Mouse (Mus musculus) midbrain, postnatal 0 days (tissue): ENCODE data around the gene Pex13. TPM values are rescaled to one million over a fixed set of nuclear protein-coding genes. Genes with fewer than 3 reads are reported as not detected.

Experiments used
- ATAC-seq: fragments of 200-750 bp; cut with Nextera tagmentation; 2 replicates; pipeline ENCODE4 v1.8.0; 2017; ENCODE audit warnings: moderate number of reproducible peaks, mild to moderate bottlenecking, moderate TSS enrichment, moderate library complexity; ENCODE audit not compliant: low FRiP score
- DNase-seq: peaks from one replicate; pipeline ENCODE4 v3.0.0-alpha.2; 2015; ENCODE audit warnings: low spot score
- H3K27ac ChIP-seq: fragments of 300-500 bp; sonication (generic); 2 replicates; pipeline ENCODE4 v1.5.1; 2014; ENCODE audit warnings: low read depth, mild to moderate bottlenecking, low read length, mixed read lengths
- H3K27me3 ChIP-seq: fragments of 300-500 bp; sonication (generic); 2 replicates; pipeline ENCODE4 v1.6.1; 2014; ENCODE audit warnings: low read length, control low read depth, mixed read lengths; ENCODE audit not compliant: insufficient read depth
- H3K36me3 ChIP-seq: fragments of 300-500 bp; sonication (generic); 2 replicates; pipeline ENCODE4 v1.6.1; 2014; ENCODE audit warnings: low read length, control low read depth, mixed read lengths; ENCODE audit not compliant: insufficient read depth
- H3K4me1 ChIP-seq: fragments of 300-500 bp; sonication (generic); 2 replicates; pipeline ENCODE4 v1.6.1; 2014; ENCODE audit warnings: mild to moderate bottlenecking, control low read depth, antibody characterized with exemption, low read length, mixed read lengths; ENCODE audit not compliant: insufficient read depth
- H3K4me2 ChIP-seq: fragments of 300-500 bp; sonication (generic); 2 replicates; pipeline ENCODE4 v1.6.1; 2014; ENCODE audit warnings: low read depth, mild to moderate bottlenecking, low read length, mixed read lengths; ENCODE audit not compliant: poor library complexity, severe bottlenecking
- H3K4me3 ChIP-seq: fragments of 300-500 bp; sonication (generic); 2 replicates; pipeline ENCODE4 v1.5.1; 2014; ENCODE audit warnings: low read depth, mild to moderate bottlenecking, low read length, moderate library complexity
- H3K9ac ChIP-seq: fragments of 300-500 bp; sonication (generic); replicated peaks from 2 replicates; pipeline ENCODE4 v1.6.1; 2014; ENCODE audit warnings: mild to moderate bottlenecking, low read length, moderate library complexity, mixed read lengths; ENCODE audit not compliant: poor library complexity, severe bottlenecking
- H3K9me3 ChIP-seq: fragments of 300-500 bp; sonication (generic); 2 replicates; pipeline ENCODE4 v1.6.1; 2016; ENCODE audit warnings: low read length, control low read depth
- CTCF ChIP-seq: IDR thresholded peaks from 2 replicates; pipeline ENCODE4 v1.5.1; 2016; ENCODE audit warnings: antibody characterized with exemption, mild to moderate bottlenecking
- WGBS: fragments of 180-500 bp; shearing (Covaris S2); extraction: QIAGEN DNeasy Blood & Tissue Kit; methylation state at CpG from one replicate; pipeline ENCODE4 v1.1.7; 2014; 5-methylcytosine and 5-hydroxymethylcytosine counted together
- polyA plus RNA-seq: library from polyadenylated mRNA; unstranded; fragments of >200 nt; fragmentation: Nextera tagmentation; extraction: Ambion mirVana; gene quantifications from 2 replicates; pipeline ENCODE4 v1.2.1, GENCODE M21; 2015
- total RNA-seq: library from RNA; depleted of rRNA; stranded (reverse); fragments of >200 nt; gene quantifications from 2 replicates; pipeline ENCODE4 v1.2.3, GENCODE M21; 2014

The Pex13 gene
- total and polyA plus RNA-seq, 2 experiments from 2014 or later: 17.9 to 24.8 TPM

- Histone ChIP-seq H3K27me3 (no peaks in the 10 kb centered on the region), H3K4me2 (no peak overlapping the region), H3K27ac (no peak overlapping the region), H3K36me3 (no peaks in the 10 kb centered on the region), H3K4me1 (no peaks in the 10 kb centered on the region), H3K9me3 (no peaks in the 10 kb centered on the region), H3K4me3 (no peak overlapping the region), H3K9ac (no peak overlapping the region)
- ATAC-seq (no peak), DNase-seq (no peak)
- TF ChIP-seq CTCF: no peak
- WGBS: 77% methylated on average over 2 of the region's 2 CpGs
Observed at GRCm38 (mm10) chr11:23698526-23698925, 32.8 kb upstream of the Pex13 start.

- no peaks in the 10 kb centered on the region for H3K4me1 ChIP-seq
- H3K36me3 ChIP-seq: no peaks in the 10 kb centered on the region
- H3K27me3 ChIP-seq: no peaks in the 10 kb centered on the region
- no peak overlapping the region for H3K27ac ChIP-seq
- H3K9ac ChIP-seq: no peak overlapping the region
- ATAC-seq: no peak
- no peak overlapping the region for H3K4me2 ChIP-seq
- no peak for TF ChIP-seq CTCF
- H3K4me3 ChIP-seq: no peak overlapping the region
- no peaks in the 10 kb centered on the region for H3K9me3 ChIP-seq
- DNase-seq: no peak
Observed at GRCm38 (mm10) chr11:23695847-23696246, 30.1 kb upstream of the Pex13 start.

- Histone ChIP-seq H3K27me3 (no peaks in the 10 kb centered on the region), H3K9ac (no peak overlapping the region), H3K4me2 (no peak overlapping the region), H3K4me3 (no peak overlapping the region), H3K4me1 (no peaks in the 10 kb centered on the region), H3K36me3 (peaks cover 2% of the 10 kb centered on the region; the same call in 1 of the 2 replicates), H3K9me3 (no peaks in the 10 kb centered on the region), H3K27ac (no peak overlapping the region)
- WGBS: 94% methylated on average over 2 of the region's 2 CpGs
- no peak for DNase-seq
- no peak for ATAC-seq
- TF ChIP-seq CTCF: no peak
Observed at GRCm38 (mm10) chr11:23693286-23693685, 27.5 kb upstream of the Pex13 start.

- DNase-seq (no peak), ATAC-seq (no peak)
- Histone ChIP-seq H3K4me3 (no peak overlapping the region), H3K36me3 (peaks cover 10% of the 10 kb centered on the region; the same call in 1 of the 2 replicates), H3K9me3 (no peaks in the 10 kb centered on the region), H3K4me2 (no peak overlapping the region), H3K27me3 (no peaks in the 10 kb centered on the region), H3K4me1 (no peaks in the 10 kb centered on the region), H3K9ac (no peak overlapping the region), H3K27ac (no peak overlapping the region)
- no peak for TF ChIP-seq CTCF
- 96% methylated on average over 1 of the region's 1 CpGs for WGBS
Observed at GRCm38 (mm10) chr11:23688060-23688459, 22.3 kb upstream of the Pex13 start.

GRCm38 (mm10) chr11:23686671-23687070, 20.9 kb upstream of the Pex13 start:
- Histone ChIP-seq H3K4me3 (no peak overlapping the region), H3K4me2 (no peak overlapping the region), H3K9me3 (no peaks in the 10 kb centered on the region), H3K9ac (no peak overlapping the region), H3K4me1 (no peaks in the 10 kb centered on the region), H3K27ac (no peak overlapping the region), H3K27me3 (no peaks in the 10 kb centered on the region), H3K36me3 (peaks cover 10% of the 10 kb centered on the region; the same call in 1 of the 2 replicates)
- WGBS: 83% methylated on average over 5 of the region's 5 CpGs
- no peak for TF ChIP-seq CTCF
- no peak for DNase-seq
- no peak for ATAC-seq

GRCm38 (mm10) chr11:23682561-23682960, 16.8 kb upstream of the Pex13 start:
- H3K36me3 ChIP-seq: peaks cover 22% of the 10 kb centered on the region; the same call in 1 of the 2 replicates
- ATAC-seq: no peak
- no peak overlapping the region for H3K27ac ChIP-seq
- H3K4me2 ChIP-seq: no peak overlapping the region
- DNase-seq: no peak
- TF ChIP-seq CTCF: no peak
- H3K4me3 ChIP-seq: no peak overlapping the region
- no peaks in the 10 kb centered on the region for H3K27me3 ChIP-seq
- 92% methylated on average over 5 of the region's 5 CpGs for WGBS
- H3K9me3 ChIP-seq: no peaks in the 10 kb centered on the region
- no peaks in the 10 kb centered on the region for H3K4me1 ChIP-seq
- H3K9ac ChIP-seq: no peak overlapping the region
